Mouse (Mus musculus) right cerebral cortex, postnatal 10 days (tissue): Measurements from ENCODE around the gene Scgb1b7.
"Not testable (repeated sequence)": the region's sequence is repeated elsewhere in the genome, so short reads cannot be mapped to it uniquely, and the experiment has no call there.

Source experiments
- DNase-seq, 2 experiments: peaks; one replicate each; pipeline ENCODE4 v3.0.0; 2021; ENCODE audit warnings: low spot score in 2 of 2

Gene Scgb1b7

GRCm38 (mm10) chr7:31712365-31712764 is at the start of gene Scgb1b7:
TSS of gene Scgb1b7 (plus strand) at chr7:31712665.
- DNase-seq = not testable (repeated sequence)

- DNase-seq = not testable (repeated sequence)
Measured at GRCm38 (mm10) chr7:31705657-31706056, 6.8 kb upstream of the Scgb1b7 start, which contains the start of gene Scgb2b7. TSS of gene Scgb2b7 (minus strand) at chr7:31705757.
